Mouse (Mus musculus) stomach, embryonic 16.5 days (tissue): ENCODE data around the gene Acsl3. TPM values are rescaled to one million over a fixed set of nuclear protein-coding genes. Genes with fewer than 3 reads are reported as not detected.

ENCODE experiments used
- polyA plus RNA-seq: library from polyadenylated mRNA; unstranded; fragments of >200 nt; fragmentation: Nextera tagmentation; extraction: Ambion mirVana; gene quantifications from 2 replicates; pipeline ENCODE4 v1.2.1, GENCODE M21; 2015

The Acsl3 gene
- polyA plus RNA-seq, 1 experiment from 2014 or later = 56.4 TPM

Other genes starting within 250 kb of the Acsl3 start
- 144 and 147 TPM in 2 replicates for gene Farsb, start 168.9 kb upstream of the Acsl3 start, polyA plus RNA-seq
- gene Mogat1, start 146.8 kb upstream of the Acsl3 start, polyA plus RNA-seq = 0.47 and 0.49 TPM in 2 replicates
- 0.23 TPM in 1 of 2 replicates, not detected in the other for gene BC035947, start 145.7 kb upstream of the Acsl3 start, polyA plus RNA-seq
- 2.3 and 2.4 TPM in 2 replicates for gene Utp14b, start 213 bp downstream of the Acsl3 start, polyA plus RNA-seq
- gene Kcne4, start 158.9 kb downstream of the Acsl3 start, polyA plus RNA-seq = 11.5 and 13.7 TPM in 2 replicates